Mouse (Mus musculus): ENCODE data around the gene Arid3a. TPM values are rescaled to one million over a fixed set of nuclear protein-coding genes. Genes with fewer than 3 reads are reported as not detected.

The Arid3a gene
- total RNA-seq, 1 experiment = 16.3 TPM

DNA sequence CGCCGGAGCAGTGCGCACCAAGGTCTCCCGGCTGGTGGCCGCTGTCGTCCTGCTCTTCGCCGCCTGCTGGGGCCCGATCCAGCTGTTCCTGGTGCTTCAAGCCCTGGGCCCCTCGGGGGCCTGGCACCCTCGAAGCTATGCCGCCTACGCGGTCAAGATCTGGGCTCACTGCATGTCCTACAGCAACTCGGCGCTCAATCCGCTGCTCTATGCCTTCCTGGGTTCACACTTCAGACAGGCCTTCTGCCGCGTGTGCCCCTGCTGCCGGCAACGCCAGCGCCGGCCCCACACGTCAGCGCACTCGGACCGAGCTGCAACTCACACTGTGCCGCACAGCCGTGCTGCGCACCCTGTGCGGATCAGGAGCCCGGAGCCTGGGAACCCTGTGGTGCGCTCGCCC is 5.3 kb upstream of the Arid3a start:
- peak overlapping the region; percentile 25 to 56; a peak in 3 of 4 replicates for H3K4me3 ChIP-seq (ENCODE audit: insufficient read depth in 1 of 2, low read depth in 1 of 2, low read length in 2 of 2, poor library complexity in 1 of 2, severe bottlenecking in 1 of 2)
- H3K36me3 ChIP-seq (ENCODE audit: control insufficient read depth, insufficient read depth, low read length, poor library complexity, severe bottlenecking) = no peaks in the 10 kb centered on the region
- H3K9me3 ChIP-seq (ENCODE audit: control insufficient read depth, insufficient read depth, low read depth, low read length) = no peaks in the 10 kb centered on the region
- TF ChIP-seq ZNF384 (IDR thresholded peaks at IDR 0.05; ENCODE audit: low read depth, low read length) = no peak
- TF ChIP-seq ZC3H11A (IDR thresholded peaks at IDR 0.05; ENCODE audit: borderline replicate concordance, low read depth, low read length) = no peak
- no peak for TF ChIP-seq HCFC1 (IDR thresholded peaks at IDR 0.05; ENCODE audit: borderline replicate concordance, insufficient read depth, low read length)
- no peak for TF ChIP-seq MAFK (IDR thresholded peaks at IDR 0.05; ENCODE audit: insufficient read depth, low read depth, low read length)
- TF ChIP-seq CHD2 (IDR thresholded peaks at IDR 0.05; ENCODE audit: low read depth, low read length) = no peak
- H3K4me1 ChIP-seq (ENCODE audit: control insufficient read depth in 2 of 2, insufficient read depth in 2 of 2, low read length in 2 of 2, poor library complexity in 1 of 2) = peaks cover 3 to 20% of the 10 kb centered on the region in 2 experiments; a peak in 2 of 4 replicates
- peak overlapping the region; percentile 45 for H3K9ac ChIP-seq (ENCODE audit: insufficient read depth, low read depth, low read length, poor library complexity, severe bottlenecking)
- no peak for DNase-seq (ENCODE audit: low read depth, low spot score)
- in situ Hi-C loops (cut with MboI; ENCODE audit: low sequenced_read_pairs in 2 of 2, unreplicated experiment in 2 of 2) = no loop called here
- H3K27ac ChIP-seq (ENCODE audit: insufficient read depth, low read depth, low read length, poor library complexity, severe bottlenecking) = no peak overlapping the region

DNA sequence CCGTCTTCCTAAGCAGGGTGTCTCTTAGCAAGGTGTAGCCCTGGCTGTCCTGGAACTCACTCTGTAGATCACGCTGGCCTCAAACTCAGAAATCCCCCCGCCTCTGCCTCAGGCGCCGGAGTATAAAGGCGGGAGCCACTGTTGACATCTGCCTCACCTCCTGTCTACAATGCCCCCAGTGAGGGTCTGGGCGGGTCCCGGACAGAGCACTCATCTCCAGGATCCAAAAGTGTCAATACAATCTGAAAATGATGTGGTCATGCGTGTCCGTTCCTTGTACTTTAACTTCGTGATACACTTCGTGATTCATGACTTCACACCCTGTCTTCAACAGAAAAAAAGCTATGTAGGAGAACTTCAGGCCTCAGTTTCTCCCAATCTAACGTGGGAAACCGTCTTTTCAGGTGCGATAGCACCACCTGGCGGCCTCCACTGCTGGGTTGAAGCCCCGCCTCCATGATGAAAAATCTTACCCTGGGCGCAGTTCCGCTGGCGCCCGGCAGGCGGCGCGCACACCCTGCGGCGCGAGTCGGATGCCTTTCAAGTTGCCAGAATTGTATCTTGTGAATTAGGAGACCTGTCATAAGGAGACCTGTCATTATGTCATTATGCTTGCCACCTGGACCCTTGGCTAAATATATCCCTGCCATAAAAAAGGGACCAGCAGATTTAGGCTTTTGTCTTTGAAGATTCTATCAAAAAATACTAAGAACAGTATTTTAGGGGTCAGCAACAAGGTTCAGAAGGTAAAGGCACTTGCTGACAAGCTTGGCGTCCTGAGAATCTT is 1.7 kb upstream of the Arid3a start:
- H3K9me3 ChIP-seq (ENCODE audit: control insufficient read depth, insufficient read depth, low read depth, low read length) = no peaks in the 10 kb centered on the region
- no peak overlapping the region for H3K27ac ChIP-seq (ENCODE audit: insufficient read depth, low read depth, low read length, poor library complexity, severe bottlenecking)
- H3K4me3 ChIP-seq (ENCODE audit: insufficient read depth in 1 of 2, low read depth in 1 of 2, low read length in 2 of 2, poor library complexity in 1 of 2, severe bottlenecking in 1 of 2) = no peak overlapping the region
- in situ Hi-C loops (cut with MboI; ENCODE audit: low sequenced_read_pairs in 2 of 2, unreplicated experiment in 2 of 2) = no loop called here
- DNase-seq (ENCODE audit: low read depth, low spot score) = peak; percentile 78
- no peak overlapping the region for H3K9ac ChIP-seq (ENCODE audit: insufficient read depth, low read depth, low read length, poor library complexity, severe bottlenecking)
- no peaks in the 10 kb centered on the region for H3K36me3 ChIP-seq (ENCODE audit: control insufficient read depth, insufficient read depth, low read length, poor library complexity, severe bottlenecking)
- TF ChIP-seq HCFC1 (IDR thresholded peaks at IDR 0.05; ENCODE audit: borderline replicate concordance, insufficient read depth, low read length) (peak; percentile 69; the same call in 1 of the 2 replicates), CHD2 (IDR thresholded peaks at IDR 0.05; ENCODE audit: low read depth, low read length) (no peak), ZC3H11A (IDR thresholded peaks at IDR 0.05; ENCODE audit: borderline replicate concordance, low read depth, low read length) (peak; percentile 96), ZNF384 (IDR thresholded peaks at IDR 0.05; ENCODE audit: low read depth, low read length) (no peak), MAFK (IDR thresholded peaks at IDR 0.05; ENCODE audit: insufficient read depth, low read depth, low read length) (no peak)
- peaks cover 3 to 16% of the 10 kb centered on the region in 2 experiments; a peak in 2 of 4 replicates for H3K4me1 ChIP-seq (ENCODE audit: control insufficient read depth in 2 of 2, insufficient read depth in 2 of 2, low read length in 2 of 2, poor library complexity in 1 of 2)

DNA sequence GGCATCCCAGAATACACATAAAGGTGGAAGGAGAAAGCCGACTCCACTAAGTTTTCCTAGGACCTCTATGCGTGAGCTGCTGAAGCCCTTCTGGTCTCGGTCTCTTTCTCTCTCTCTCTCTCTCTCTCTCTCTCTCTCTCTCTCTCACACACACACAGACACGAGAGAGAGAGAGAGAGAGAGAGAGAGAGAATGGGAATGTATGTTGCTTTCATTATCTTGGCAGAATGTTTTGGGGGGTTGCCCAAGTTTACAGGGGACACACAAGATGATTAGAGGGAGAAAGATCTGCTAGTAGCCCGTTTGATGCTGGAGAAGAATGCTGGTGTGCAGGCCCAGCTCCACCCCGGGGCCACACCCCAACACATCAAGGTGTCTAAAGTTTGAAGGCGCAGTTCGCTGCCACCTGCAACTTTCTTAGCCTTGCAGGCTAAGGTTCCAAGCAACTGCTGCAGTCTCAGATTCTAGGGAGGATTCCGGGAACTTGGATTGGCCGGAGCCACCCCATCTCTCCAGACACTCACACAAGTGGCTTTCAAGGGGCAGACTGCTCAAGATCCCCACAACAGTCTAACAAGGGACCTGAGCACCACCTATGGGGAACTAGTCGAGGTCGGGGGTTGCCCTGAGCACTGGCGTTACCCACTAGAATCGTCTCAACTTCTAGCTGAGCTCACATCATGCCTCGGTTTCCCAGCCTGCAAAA is 905 bp upstream of the Arid3a start:
- Histone ChIP-seq H3K4me3 (ENCODE audit: insufficient read depth in 1 of 2, low read depth in 1 of 2, low read length in 2 of 2, poor library complexity in 1 of 2, severe bottlenecking in 1 of 2) (peak overlapping the region; percentile 81 to 96), H3K27ac (ENCODE audit: insufficient read depth, low read depth, low read length, poor library complexity, severe bottlenecking) (no peak overlapping the region), H3K9ac (ENCODE audit: insufficient read depth, low read depth, low read length, poor library complexity, severe bottlenecking) (peak overlapping the region; percentile 77), H3K36me3 (ENCODE audit: control insufficient read depth, insufficient read depth, low read length, poor library complexity, severe bottlenecking) (no peaks in the 10 kb centered on the region), H3K9me3 (ENCODE audit: control insufficient read depth, insufficient read depth, low read depth, low read length) (no peaks in the 10 kb centered on the region), H3K4me1 (ENCODE audit: control insufficient read depth in 2 of 2, insufficient read depth in 2 of 2, low read length in 2 of 2, poor library complexity in 1 of 2) (peaks cover 0 to 9% of the 10 kb centered on the region in 2 experiments; a peak in 2 of 4 replicates)
- no peak for TF ChIP-seq MAFK (IDR thresholded peaks at IDR 0.05; ENCODE audit: insufficient read depth, low read depth, low read length)
- no peak for TF ChIP-seq ZC3H11A (IDR thresholded peaks at IDR 0.05; ENCODE audit: borderline replicate concordance, low read depth, low read length)
- no peak for TF ChIP-seq ZNF384 (IDR thresholded peaks at IDR 0.05; ENCODE audit: low read depth, low read length)
- no peak for TF ChIP-seq HCFC1 (IDR thresholded peaks at IDR 0.05; ENCODE audit: borderline replicate concordance, insufficient read depth, low read length)
- no peak for TF ChIP-seq CHD2 (IDR thresholded peaks at IDR 0.05; ENCODE audit: low read depth, low read length)
- in situ Hi-C loops (cut with MboI; ENCODE audit: low sequenced_read_pairs in 2 of 2, unreplicated experiment in 2 of 2) = no loop called here
- DNase-seq (ENCODE audit: low read depth, low spot score) = no peak

DNA sequence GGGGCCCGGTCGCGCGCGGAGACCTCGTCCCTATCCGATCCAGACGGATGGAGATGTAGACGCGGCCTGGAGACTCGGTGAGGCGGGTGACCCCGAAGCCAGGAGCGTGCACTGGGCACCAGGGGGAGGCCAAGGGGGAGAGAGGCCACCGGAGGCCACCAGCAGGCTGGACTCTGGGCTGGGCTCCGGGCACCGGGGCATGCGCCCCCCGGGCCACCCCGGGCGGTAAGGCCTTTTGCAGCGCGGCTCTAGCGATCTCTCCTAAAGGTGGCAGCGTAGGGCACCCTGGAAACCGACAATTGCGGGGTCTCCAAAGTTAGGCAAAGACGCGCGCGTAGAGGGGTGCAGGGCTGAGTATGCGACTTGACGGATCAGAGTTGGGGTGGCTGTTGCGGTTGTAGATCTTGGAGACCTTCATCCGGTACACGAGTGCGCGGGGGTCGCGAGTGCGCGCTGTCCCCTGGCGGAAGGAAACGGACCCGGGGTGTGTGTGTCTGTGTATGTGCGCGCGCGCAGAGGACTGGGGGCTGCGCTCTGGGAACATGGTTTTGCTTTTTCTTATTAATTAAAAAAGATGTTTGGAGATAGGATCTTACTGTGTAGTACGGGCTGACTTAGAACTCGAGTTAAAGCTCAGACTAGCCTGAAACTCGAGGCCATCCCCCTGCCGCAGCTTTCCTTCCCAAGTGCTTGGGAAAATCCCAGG is 634 bp downstream of the Arid3a start:
- Histone ChIP-seq H3K27ac (ENCODE audit: insufficient read depth, low read depth, low read length, poor library complexity, severe bottlenecking) (peak overlapping the region; percentile 36; the same call in 1 of the 2 replicates), H3K4me1 (ENCODE audit: control insufficient read depth in 2 of 2, insufficient read depth in 2 of 2, low read length in 2 of 2, poor library complexity in 1 of 2) (peaks cover 0 to 6% of the 10 kb centered on the region in 2 experiments; a peak in 1 of 4 replicates), H3K9me3 (ENCODE audit: control insufficient read depth, insufficient read depth, low read depth, low read length) (no peaks in the 10 kb centered on the region), H3K9ac (ENCODE audit: insufficient read depth, low read depth, low read length, poor library complexity, severe bottlenecking) (peak overlapping the region; percentile 82), H3K4me3 (ENCODE audit: insufficient read depth in 1 of 2, low read depth in 1 of 2, low read length in 2 of 2, poor library complexity in 1 of 2, severe bottlenecking in 1 of 2) (peak overlapping the region; percentile 81 to 96), H3K36me3 (ENCODE audit: control insufficient read depth, insufficient read depth, low read length, poor library complexity, severe bottlenecking) (no peaks in the 10 kb centered on the region)
- no peak for TF ChIP-seq HCFC1 (IDR thresholded peaks at IDR 0.05; ENCODE audit: borderline replicate concordance, insufficient read depth, low read length)
- TF ChIP-seq ZNF384 (IDR thresholded peaks at IDR 0.05; ENCODE audit: low read depth, low read length) = no peak
- no peak for TF ChIP-seq ZC3H11A (IDR thresholded peaks at IDR 0.05; ENCODE audit: borderline replicate concordance, low read depth, low read length)
- TF ChIP-seq MAFK (IDR thresholded peaks at IDR 0.05; ENCODE audit: insufficient read depth, low read depth, low read length) = no peak
- TF ChIP-seq CHD2 (IDR thresholded peaks at IDR 0.05; ENCODE audit: low read depth, low read length) = no peak
- in situ Hi-C loops (cut with MboI; ENCODE audit: low sequenced_read_pairs in 2 of 2, unreplicated experiment in 2 of 2) = no loop called here
- no peak for DNase-seq (ENCODE audit: low read depth, low spot score)
